Comparison of ENCODE assay signal across 7 mouse cellular contexts in genomic region chr15:62328305-62328881, GRCm38 (mm10).
DNase-seq lines count a peak whose midpoint lies in the region; ATAC-seq and TF ChIP-seq lines count a peak whose summit lies in the region.

No protein-coding gene starts in this region.

- TF ChIP-seq EP300 in liver, embryonic 14.5 days (IDR thresholded peaks at IDR 0.05; ENCODE audit: low read depth): peak; percentile 68

- H3K4me3 ChIP-seq in heart, embryonic 12.5 days: peak overlapping the region; percentile 20; the same call in 1 of the 2 replicates
- no peak overlapping the region; a peak in 1 of 4 replicates for H3K4me3 ChIP-seq in liver, embryonic 14.5 days (ENCODE audit: insufficient read depth in 1 of 2, low read depth in 2 of 2, low read length in 2 of 2)
- H3K4me3 ChIP-seq in stomach, embryonic 15.5 days (replicated peaks): no peak overlapping the region
- no peak overlapping the region for H3K4me3 ChIP-seq in forebrain, embryonic 10.5 days

- peak; percentile 11 for DNase-seq in ZHBTc4 (ENCODE audit: low read depth, low spot score)
- peak; percentile 62 for DNase-seq in c-Kit-positive CD71-positive TER-119-positive erythroid progenitor cells, embryonic 14.5 days (ENCODE audit: low spot score)
- peak; percentile 30 to 56 (median 47) for DNase-seq in liver, embryonic 14.5 days (ENCODE audit: low read depth in 3 of 3, low spot score in 3 of 3)
- no peak for DNase-seq in forebrain, embryonic 10.5 days (ENCODE audit: extremely low spot score, low spot score)

- no peaks in the 10 kb centered on the region for H3K9me3 ChIP-seq in heart, embryonic 12.5 days (replicated peaks)
- no peaks in the 10 kb centered on the region for H3K9me3 ChIP-seq in liver, embryonic 14.5 days (ENCODE audit: control insufficient read depth, low read length)
- no peaks in the 10 kb centered on the region for H3K9me3 ChIP-seq in stomach, embryonic 15.5 days
- no peaks in the 10 kb centered on the region for H3K9me3 ChIP-seq in forebrain, embryonic 10.5 days

- H3K4me1 ChIP-seq in heart, embryonic 12.5 days (replicated peaks): peaks cover 20% of the 10 kb centered on the region
- H3K4me1 ChIP-seq in liver, embryonic 14.5 days (replicated peaks; ENCODE audit: control insufficient read depth in 2 of 2, insufficient read depth in 2 of 2, low read length in 1 of 2): peaks cover 13 to 21% of the 10 kb centered on the region in 2 experiments
- H3K4me1 ChIP-seq in stomach, embryonic 15.5 days: peaks cover 8% of the 10 kb centered on the region; the same call in 1 of the 2 replicates
- peaks cover 20% of the 10 kb centered on the region for H3K4me1 ChIP-seq in forebrain, embryonic 10.5 days

- no peak for TF ChIP-seq CTCF in liver, embryonic 14.5 days (IDR thresholded peaks at IDR 0.05; ENCODE audit: low read depth)

- no peaks in the 10 kb centered on the region for H3K27me3 ChIP-seq in heart, embryonic 12.5 days (replicated peaks)
- no peaks in the 10 kb centered on the region; the same call in 1 of the 2 replicates for H3K27me3 ChIP-seq in liver, embryonic 14.5 days (ENCODE audit: control insufficient read depth, insufficient read depth, low read length)
- H3K27me3 ChIP-seq in stomach, embryonic 15.5 days (replicated peaks): no peaks in the 10 kb centered on the region
- H3K27me3 ChIP-seq in forebrain, embryonic 10.5 days (ENCODE audit: poor library complexity, severe bottlenecking): no peaks in the 10 kb centered on the region

- peak; percentile 82 for ATAC-seq in heart, embryonic 12.5 days (ENCODE audit: insufficient number of reproducible peaks, low FRiP score)
- peak; percentile 79 for ATAC-seq in liver, embryonic 14.5 days (ENCODE audit: insufficient read depth)
- ATAC-seq in stomach, embryonic 15.5 days (ENCODE audit: insufficient read depth, low FRiP score, low read depth): peak; percentile 50; the same call in 1 of the 2 replicates
- ATAC-seq in CD4-positive, CD25-positive, alpha-beta regulatory T cell, adult 4 months: no peak

- H3K36me3 ChIP-seq in heart, embryonic 12.5 days: no peaks in the 10 kb centered on the region
- H3K36me3 ChIP-seq in liver, embryonic 14.5 days (replicated peaks; ENCODE audit: control insufficient read depth, insufficient read depth, low read depth): no peaks in the 10 kb centered on the region
- H3K36me3 ChIP-seq in stomach, embryonic 15.5 days: no peaks in the 10 kb centered on the region
- H3K36me3 ChIP-seq in forebrain, embryonic 10.5 days (replicated peaks): no peaks in the 10 kb centered on the region

- H3K4me2 ChIP-seq in heart, embryonic 12.5 days: peak overlapping the region; percentile 61
- peak overlapping the region; percentile 58 for H3K4me2 ChIP-seq in liver, embryonic 14.5 days (ENCODE audit: low read depth)
- peak overlapping the region; percentile 23 for H3K4me2 ChIP-seq in stomach, embryonic 15.5 days

- 9% methylated on average over 9 of the region's 9 CpGs for WGBS in heart, embryonic 12.5 days
- WGBS in liver, embryonic 14.5 days (ENCODE audit: insufficient replicate concordance): 8% methylated on average over 9 of the region's 9 CpGs
- 36% methylated on average over 9 of the region's 9 CpGs for WGBS in stomach, embryonic 15.5 days
- 72% methylated on average over 9 of the region's 9 CpGs for WGBS in forebrain, embryonic 10.5 days

- H3K27ac ChIP-seq in heart, embryonic 12.5 days (ENCODE audit: poor library complexity, severe bottlenecking): peak overlapping the region; percentile 78
- no peak overlapping the region; the same call in none of the 2 replicates for H3K27ac ChIP-seq in liver, embryonic 14.5 days
- H3K27ac ChIP-seq in stomach, embryonic 15.5 days: no peak overlapping the region
- no peak overlapping the region; the same call in 1 of the 2 replicates for H3K27ac ChIP-seq in forebrain, embryonic 10.5 days

- peak overlapping the region; percentile 2; the same call in 1 of the 2 replicates for H3K9ac ChIP-seq in heart, embryonic 12.5 days
- H3K9ac ChIP-seq in liver, embryonic 14.5 days (replicated peaks): peak overlapping the region; percentile 31; the same call in 1 of the 2 replicates
- H3K9ac ChIP-seq in stomach, embryonic 15.5 days: no peak overlapping the region
